In the genomic region with DNA sequence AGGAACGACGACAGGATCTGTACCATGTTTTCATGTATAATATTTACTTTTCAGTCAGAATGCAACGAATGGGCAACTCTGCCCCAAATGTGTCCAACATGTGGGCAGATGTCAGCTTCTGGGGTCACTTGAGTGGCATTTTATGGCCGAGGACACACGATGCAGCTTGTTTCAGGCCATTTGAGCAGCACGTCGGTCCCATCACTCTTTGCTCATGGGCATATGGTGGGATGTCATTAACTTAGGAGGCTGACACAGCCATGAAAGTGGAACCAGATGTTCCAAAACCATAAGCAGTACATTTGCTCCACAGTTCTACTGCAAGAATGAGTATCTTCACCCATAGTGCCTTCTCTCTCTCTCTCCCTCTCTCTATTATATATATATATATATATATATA, we compare ENCODE assay signal across 22 mouse cellular contexts.
"Had no signal": no experiment of that assay in that cellular context is flagged by ENCODE, and none has a peak within 500 bp of the region (broad histone marks: within the 10 kb centered on the region; RNA-seq: fewer than 3 reads in every experiment).

No protein-coding gene starts in this region.

- H3K4me1 ChIP-seq: kidney, embryonic 15.5 days; liver, embryonic 12.5 days; liver, embryonic 15.5 days; lung, embryonic 15.5 days; midbrain, embryonic 12.5 days; midbrain, embryonic 15.5 days had no signal

- H3K4me3 ChIP-seq: kidney, embryonic 15.5 days; left cerebral cortex, adult 2 months; limb, embryonic 13.5 days; liver, embryonic 12.5 days; liver, embryonic 15.5 days; lung, embryonic 15.5 days; midbrain, embryonic 12.5 days; midbrain, embryonic 15.5 days; myocyte had no signal

- DNase-seq: kidney, adult 2 months; kidney, postnatal 10 days; kidney, postnatal 36 days; layer of hippocampus, postnatal 36 days; liver; lung, adult 18-20 months; lung, postnatal 10 days; lung, postnatal 4 days; right cerebral cortex, adult 18-20 months; right cerebral cortex, postnatal 14 days; right cerebral cortex, postnatal 4 days; thymus, postnatal 36 days had no signal

- H3K36me3 ChIP-seq: kidney, embryonic 15.5 days; limb, embryonic 13.5 days; liver, embryonic 12.5 days; liver, embryonic 15.5 days; lung, embryonic 15.5 days; midbrain, embryonic 12.5 days; midbrain, embryonic 15.5 days had no signal

- ATAC-seq: liver, embryonic 12.5 days; midbrain, embryonic 15.5 days had no signal

- H3K4me2 ChIP-seq: kidney, embryonic 15.5 days; limb, embryonic 13.5 days; liver, embryonic 12.5 days; liver, embryonic 15.5 days; lung, embryonic 15.5 days; midbrain, embryonic 12.5 days; midbrain, embryonic 15.5 days had no signal

- H3K27ac ChIP-seq: kidney, embryonic 15.5 days; left cerebral cortex, adult 2 months; limb, embryonic 13.5 days; liver, embryonic 12.5 days; liver, embryonic 15.5 days; lung, embryonic 15.5 days; midbrain, embryonic 12.5 days; midbrain, embryonic 15.5 days; stomach, postnatal 0 days had no signal

- H3K27me3 ChIP-seq: kidney, embryonic 15.5 days; limb, embryonic 13.5 days; liver, embryonic 12.5 days; liver, embryonic 15.5 days; lung, embryonic 15.5 days; midbrain, embryonic 12.5 days; midbrain, embryonic 15.5 days had no signal

- H3K9me3 ChIP-seq: kidney, embryonic 15.5 days; limb, embryonic 13.5 days; liver, embryonic 12.5 days; liver, embryonic 15.5 days; lung, embryonic 15.5 days; midbrain, embryonic 12.5 days; midbrain, embryonic 15.5 days had no signal

- H3K9ac ChIP-seq: kidney, embryonic 15.5 days; limb, embryonic 13.5 days; liver, embryonic 12.5 days; liver, embryonic 15.5 days; lung, embryonic 15.5 days; midbrain, embryonic 12.5 days; midbrain, embryonic 15.5 days had no signal
